Mouse (Mus musculus) yolk sac, embryonic 10.5 days (tissue): ENCODE results near the gene Ndufb4.
"Not testable (repeated sequence)": the region's sequence is repeated elsewhere in the genome, so short reads cannot be mapped to it uniquely, and the experiment has no call there.

ENCODE experiments used
- DNase-seq: peaks from one replicate; pipeline ENCODE4 v3.0.0-alpha.2; 2017; ENCODE audit warnings: low spot score

Gene Ndufb4

DNA sequence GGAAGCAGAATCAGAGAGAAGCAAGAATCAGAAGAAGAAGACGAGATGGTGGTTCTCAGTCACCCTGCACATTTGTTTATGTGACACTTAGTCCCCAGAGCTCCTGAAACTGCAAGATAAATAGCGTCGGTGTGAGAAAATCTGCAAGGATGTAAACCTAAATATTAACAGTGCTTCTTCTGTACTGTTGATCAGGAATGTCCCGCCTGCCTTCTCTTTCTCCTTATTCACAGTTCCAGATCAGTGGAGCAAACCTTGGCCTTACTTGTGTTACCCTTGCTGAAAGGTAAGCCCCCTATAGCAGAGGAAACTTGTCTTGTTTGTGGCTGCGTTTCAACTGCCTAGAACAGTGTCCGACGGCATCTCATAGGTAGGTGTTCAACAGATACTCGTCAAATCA, 23.3 kb upstream of the Ndufb4 start:
- no peak for DNase-seq

DNA sequence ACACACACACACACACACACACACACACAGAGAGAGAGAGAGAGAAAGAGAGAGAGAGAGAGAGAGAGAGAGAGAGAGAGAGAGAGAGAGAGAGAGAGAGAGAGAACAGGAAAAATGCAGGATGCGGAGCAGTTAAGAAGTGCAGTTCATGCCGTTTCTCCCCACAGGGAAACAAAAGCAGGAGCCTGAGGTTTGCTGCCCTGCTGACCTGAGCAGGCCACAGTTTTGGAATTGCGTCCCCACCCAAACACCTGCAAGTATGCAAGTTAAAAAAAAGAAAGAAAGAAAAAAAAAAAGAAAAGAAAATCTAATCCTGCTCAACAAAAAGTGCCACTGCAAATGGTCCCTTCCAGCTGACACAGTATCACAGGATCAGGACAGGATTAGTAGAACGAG, 22.4 kb upstream of the Ndufb4 start:
- DNase-seq = no peak

DNA sequence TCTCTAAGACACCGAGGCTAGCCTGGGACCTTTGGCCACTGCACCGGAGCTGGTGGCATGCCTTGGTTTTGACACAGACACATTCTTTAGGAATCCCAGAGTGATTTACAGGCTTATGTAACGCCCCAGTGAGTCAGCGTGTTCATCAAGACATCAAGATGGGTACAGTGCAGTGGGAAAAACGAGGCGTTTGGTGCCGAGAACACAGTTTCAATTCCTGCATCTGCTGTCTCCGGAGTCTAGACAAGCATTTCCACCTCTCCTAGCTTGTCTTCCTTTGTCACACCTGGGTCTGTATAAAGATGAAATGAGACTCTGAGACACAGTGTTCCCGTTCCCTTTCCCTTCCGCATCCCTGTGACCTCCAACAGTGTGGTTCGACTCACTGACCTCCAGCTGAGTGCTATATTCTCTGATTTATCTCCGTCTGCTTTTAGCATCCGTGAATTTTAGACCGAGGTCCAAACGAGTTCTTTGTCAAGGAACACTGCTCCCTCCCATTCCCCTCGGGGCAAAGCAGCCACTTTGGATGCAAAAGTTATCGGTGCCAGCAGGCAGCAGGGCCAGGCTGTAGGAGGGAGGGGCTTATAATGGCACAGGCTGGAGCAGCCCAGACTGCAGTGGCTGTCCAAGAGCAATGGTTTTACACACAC, 21.9 kb upstream of the Ndufb4 start:
- DNase-seq = no peak

DNA sequence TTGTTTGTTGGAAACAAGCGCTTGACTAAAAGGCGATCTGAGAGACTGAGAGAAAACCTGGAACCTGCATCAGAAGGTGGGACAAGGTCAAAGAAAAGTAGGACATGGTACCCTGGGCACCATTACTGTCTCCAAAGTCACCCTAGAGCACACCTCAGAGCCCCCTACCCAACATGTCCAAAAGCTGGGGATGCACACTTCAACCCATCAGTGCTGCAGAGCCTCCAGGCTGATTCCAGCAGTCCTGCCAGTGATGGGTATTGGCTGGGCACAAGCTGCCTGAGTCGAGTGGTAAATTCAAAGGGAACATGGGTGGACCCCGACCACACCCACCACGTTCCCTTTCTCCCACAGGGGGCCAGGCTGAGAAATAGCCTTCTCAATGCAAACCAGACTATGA, 21.1 kb upstream of the Ndufb4 start:
- no peak for DNase-seq

GRCm38 (mm10) chr16:37670666-37671283, 16.5 kb upstream of the Ndufb4 start:
- DNase-seq = no peak

- DNase-seq = no peak
These were observed 11.2 kb upstream of the Ndufb4 start for GRCm38 (mm10) chr16:37665394-37665935.

DNA sequence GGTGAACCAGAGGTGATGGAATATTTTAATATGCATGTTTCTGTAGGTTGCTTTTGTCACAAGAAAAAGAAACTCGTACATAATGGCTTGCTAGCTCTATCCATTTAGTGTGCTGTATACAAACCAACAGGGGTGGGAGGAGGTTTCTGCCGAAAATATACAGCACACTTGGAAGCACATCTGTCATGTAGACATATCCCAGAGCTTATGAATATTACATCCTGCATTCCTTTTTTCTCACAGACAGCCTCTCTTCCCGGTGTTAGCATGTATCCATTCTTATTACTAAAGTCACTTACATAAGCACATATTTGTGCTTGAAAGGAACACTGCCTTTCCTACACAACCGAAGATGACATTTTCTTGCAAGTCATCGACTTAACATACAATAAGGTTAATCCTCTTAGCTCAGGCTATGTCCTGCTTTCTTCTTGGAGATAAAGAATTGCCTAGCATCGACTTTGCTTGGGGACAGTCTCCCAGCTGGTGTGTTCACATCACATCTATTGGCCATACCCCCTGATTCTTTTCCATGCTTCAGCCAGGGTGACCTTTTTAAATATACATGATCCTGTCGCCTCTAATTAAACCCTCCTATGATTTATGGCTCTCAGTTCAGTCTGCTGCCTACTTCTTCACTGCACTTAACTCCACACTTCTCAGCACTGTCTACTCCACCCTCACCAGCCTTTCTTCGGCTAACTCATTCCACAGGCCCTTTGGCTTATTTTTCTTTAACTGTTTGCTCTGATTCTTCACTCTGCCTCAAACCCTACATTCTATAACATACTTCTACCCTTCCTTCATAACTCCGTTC, 9.6 kb upstream of the Ndufb4 start:
- DNase-seq = no peak

DNA sequence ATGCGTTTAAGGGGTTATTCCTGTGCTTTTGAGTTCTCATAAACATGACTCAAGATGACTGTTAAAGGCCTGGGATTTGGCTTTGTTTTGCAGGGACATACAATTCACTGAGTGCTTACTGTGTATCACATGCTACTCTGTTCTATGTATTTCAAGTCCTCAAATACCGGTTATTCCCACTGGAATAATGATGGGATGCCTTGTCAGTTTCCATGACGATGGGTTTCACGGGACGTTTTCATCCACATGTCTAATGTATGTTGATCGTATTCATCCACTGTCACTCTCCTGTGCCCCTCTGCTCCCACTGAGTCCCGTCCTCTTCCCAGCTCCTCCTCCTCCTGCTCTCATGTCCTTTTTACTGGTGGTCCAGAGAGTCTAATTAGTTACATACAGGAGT, 2.5 kb upstream of the Ndufb4 start:
- no peak for DNase-seq

- DNase-seq = no peak
These were observed 1.6 kb upstream of the Ndufb4 start for GRCm38 (mm10) chr16:37655756-37656347.

GRCm38 (mm10) chr16:37654831-37655455, 690 bp upstream of the Ndufb4 start:
- DNase-seq = no peak

DNA sequence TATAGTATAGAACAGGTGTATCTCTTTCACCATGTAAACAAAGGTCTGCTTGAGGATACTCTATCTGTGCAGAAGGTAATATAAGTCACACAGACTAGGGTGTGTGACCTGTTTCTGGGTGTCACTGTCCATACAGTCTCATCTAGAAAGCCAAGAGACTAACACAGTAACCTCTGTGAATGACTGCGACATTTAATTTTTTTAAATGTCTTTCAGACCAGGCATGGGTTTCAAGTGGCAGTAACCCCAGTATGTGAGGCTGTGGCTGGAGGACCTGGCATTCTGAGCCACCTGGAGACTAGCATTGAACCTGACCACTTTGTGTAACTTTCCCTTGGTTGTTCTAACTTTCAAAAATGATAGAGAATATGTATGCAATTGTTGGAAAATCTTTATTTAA, 1.2 kb downstream of the Ndufb4 start:
- no peak for DNase-seq

- no peak for DNase-seq
These were observed 1.6 kb downstream of the Ndufb4 start for GRCm38 (mm10) chr16:37652654-37653053.

DNA sequence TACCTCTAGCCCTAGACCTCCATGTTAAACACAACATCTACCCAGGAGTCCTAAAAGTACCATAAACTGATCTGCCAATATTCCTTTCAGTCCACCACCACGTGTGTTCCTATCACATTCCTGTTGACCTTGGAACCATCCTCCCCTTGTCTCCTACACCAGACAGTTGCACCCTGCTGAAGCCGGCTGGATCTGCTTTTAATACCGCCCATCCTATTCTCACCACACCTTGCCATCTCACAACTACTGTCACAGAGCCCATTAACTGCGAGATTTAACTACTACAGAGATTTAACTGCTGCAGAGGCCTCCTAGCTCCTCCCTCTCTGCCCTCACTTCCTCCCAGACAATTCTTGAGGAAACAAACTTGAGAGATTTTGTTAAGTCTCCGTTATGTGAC, 2.8 kb downstream of the Ndufb4 start:
- no peak for DNase-seq

GRCm38 (mm10) chr16:37649068-37649467, 5.2 kb downstream of the Ndufb4 start:
- no peak for DNase-seq

GRCm38 (mm10) chr16:37647936-37648335, 6.3 kb downstream of the Ndufb4 start:
- no peak for DNase-seq

GRCm38 (mm10) chr16:37647067-37647466, 7.2 kb downstream of the Ndufb4 start:
- DNase-seq = no peak

DNA sequence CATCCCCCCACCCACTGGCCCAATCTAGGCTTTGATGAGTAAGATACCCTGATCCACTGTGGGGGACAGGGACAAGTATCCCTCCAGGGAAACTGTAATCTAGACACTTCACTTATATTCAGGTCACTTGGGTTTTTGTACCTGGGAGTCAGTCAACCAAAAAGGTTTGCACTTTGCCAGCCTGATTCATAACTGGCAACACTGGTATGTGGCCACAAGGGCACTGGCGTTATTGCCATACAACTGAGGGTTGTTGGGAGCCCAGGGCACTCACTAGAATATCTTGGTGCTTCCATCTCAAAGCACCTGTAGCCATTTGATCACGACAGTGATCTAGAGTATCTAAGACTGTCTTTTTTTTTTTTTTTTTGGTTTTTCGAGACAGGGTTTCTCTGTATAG, 8.5 kb downstream of the Ndufb4 start:
- no peak for DNase-seq

- no peak for DNase-seq
These were observed 9.0 kb downstream of the Ndufb4 start for GRCm38 (mm10) chr16:37645211-37645610.

DNA sequence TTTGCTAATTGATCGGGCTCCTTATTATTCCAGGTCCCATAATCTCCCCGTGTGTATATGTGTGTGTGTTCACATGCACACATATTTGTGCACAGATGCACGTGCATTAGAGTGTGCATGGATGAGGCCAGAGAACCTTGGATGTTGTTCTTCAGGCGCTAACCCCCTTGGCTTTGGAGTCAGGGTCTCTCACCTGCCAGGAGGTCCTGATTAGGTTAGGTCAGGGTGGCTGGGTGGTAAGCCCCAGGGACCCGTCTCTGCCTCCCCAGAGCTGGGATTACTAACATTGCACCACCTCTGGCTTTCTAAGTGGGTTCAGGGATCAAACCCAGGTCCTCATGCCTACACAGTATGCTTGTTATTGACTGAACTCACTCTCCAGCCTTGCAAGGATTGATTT, 9.8 kb downstream of the Ndufb4 start:
- DNase-seq = no peak

DNA sequence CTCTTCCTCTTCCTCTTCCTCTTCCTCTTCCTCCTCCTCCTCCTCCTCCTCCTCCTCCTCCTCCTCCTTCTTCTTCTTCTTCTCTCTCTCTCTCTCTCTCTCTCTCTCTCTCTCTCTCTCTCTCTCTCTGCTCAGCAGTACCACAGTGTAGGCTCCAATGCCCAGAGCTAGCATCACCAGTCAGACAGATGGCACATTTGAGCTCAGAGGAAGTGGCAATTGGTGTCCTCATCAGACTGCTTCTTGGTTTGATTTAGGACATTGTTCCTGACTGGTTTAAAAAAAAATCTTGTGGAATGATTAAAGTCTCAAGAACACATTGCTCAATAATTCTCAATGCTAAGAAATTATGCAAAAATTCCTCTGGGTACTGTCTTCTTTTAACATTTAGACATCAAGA, 13.7 kb downstream of the Ndufb4 start:
- DNase-seq = not testable (repeated sequence)

DNA sequence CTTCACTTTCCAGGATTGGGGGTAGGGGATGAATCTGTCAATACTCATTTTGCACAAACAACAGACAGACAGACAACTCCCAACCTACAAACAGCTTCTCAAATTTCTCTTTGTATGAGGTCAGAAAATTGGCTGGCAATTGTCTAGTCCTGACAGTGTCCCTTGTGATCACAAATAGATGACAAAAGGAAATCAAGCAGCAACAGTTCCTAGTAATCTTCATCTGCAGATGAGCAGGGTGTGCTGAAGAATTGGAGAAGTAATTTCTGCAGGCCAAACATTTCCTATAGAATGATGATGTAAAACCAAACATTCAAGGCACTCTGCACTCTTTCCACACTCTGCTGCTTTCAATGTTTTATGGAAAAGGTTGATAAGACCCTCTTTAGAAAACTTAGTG, 16.5 kb downstream of the Ndufb4 start:
- no peak for DNase-seq

- DNase-seq = no peak
These were observed 18.1 kb downstream of the Ndufb4 start for GRCm38 (mm10) chr16:37636107-37636506.
